Mouse (Mus musculus) kidney, embryonic 16.5 days (tissue): Measurements from ENCODE around the gene Crtc2. TPM values are rescaled to one million over a fixed set of nuclear protein-coding genes. Genes with fewer than 3 reads are reported as not detected.

Source experiments
- ATAC-seq: fragments of 200-750 bp; cut with Nextera tagmentation; 2 replicates; pipeline ENCODE4 v1.8.0; 2017; ENCODE audit warnings: moderate TSS enrichment; ENCODE audit not compliant: low FRiP score, low TSS enrichment
- H3K27ac ChIP-seq: fragments of 300-500 bp; sonication (generic); 2 replicates; pipeline ENCODE4 v1.5.1; 2014; ENCODE audit warnings: low read length
- H3K27me3 ChIP-seq: fragments of 300-500 bp; sonication (generic); 2 replicates; pipeline ENCODE4 v1.6.1; 2014; ENCODE audit warnings: low read length, control low read depth, mixed read lengths; ENCODE audit not compliant: insufficient read depth
- H3K36me3 ChIP-seq: fragments of 300-500 bp; sonication (generic); 2 replicates; pipeline ENCODE4 v1.6.1; 2014; ENCODE audit warnings: low read length, control low read depth, mixed read lengths; ENCODE audit not compliant: insufficient read depth
- H3K4me1 ChIP-seq: fragments of 300-500 bp; sonication (generic); 2 replicates; pipeline ENCODE4 v1.6.1; 2014; ENCODE audit warnings: low read length, control low read depth, mixed read lengths; ENCODE audit not compliant: insufficient read depth
- H3K4me2 ChIP-seq: fragments of 300-500 bp; sonication (generic); replicated peaks from 2 replicates; pipeline ENCODE4 v1.6.1; 2014; ENCODE audit warnings: low read depth, low read length
- H3K4me3 ChIP-seq: fragments of 300-500 bp; sonication (generic); 2 replicates; pipeline ENCODE4 v1.5.1; 2014; ENCODE audit warnings: mild to moderate bottlenecking, low read length
- H3K9ac ChIP-seq: fragments of 300-500 bp; sonication (generic); replicated peaks from 2 replicates; pipeline ENCODE4 v1.6.1; 2014; ENCODE audit warnings: low read length
- H3K9me3 ChIP-seq: fragments of 300-500 bp; sonication (generic); 2 replicates; pipeline ENCODE4 v1.6.1; 2016; ENCODE audit warnings: low read length, control low read depth
- WGBS: fragments of 180-500 bp; shearing (Covaris S2); extraction: QIAGEN DNeasy Blood & Tissue Kit; methylation state at CpG from one replicate; pipeline ENCODE4 v1.1.7; 2014; 5-methylcytosine and 5-hydroxymethylcytosine counted together
- microRNA-seq: library from miRNA; unstranded; fragments of <30 nt; microRNA quantifications from one replicate; pipeline ENCODE4, GENCODE M21; 2016
- polyA plus RNA-seq: library from polyadenylated mRNA; unstranded; fragments of >200 nt; fragmentation: Nextera tagmentation; extraction: Ambion mirVana; gene quantifications from 2 replicates; pipeline ENCODE4 v1.2.1, GENCODE M21; 2015

Crtc2 gene
- polyA plus RNA-seq, 1 experiment from 2014 or later = 24.8 TPM

DNA sequence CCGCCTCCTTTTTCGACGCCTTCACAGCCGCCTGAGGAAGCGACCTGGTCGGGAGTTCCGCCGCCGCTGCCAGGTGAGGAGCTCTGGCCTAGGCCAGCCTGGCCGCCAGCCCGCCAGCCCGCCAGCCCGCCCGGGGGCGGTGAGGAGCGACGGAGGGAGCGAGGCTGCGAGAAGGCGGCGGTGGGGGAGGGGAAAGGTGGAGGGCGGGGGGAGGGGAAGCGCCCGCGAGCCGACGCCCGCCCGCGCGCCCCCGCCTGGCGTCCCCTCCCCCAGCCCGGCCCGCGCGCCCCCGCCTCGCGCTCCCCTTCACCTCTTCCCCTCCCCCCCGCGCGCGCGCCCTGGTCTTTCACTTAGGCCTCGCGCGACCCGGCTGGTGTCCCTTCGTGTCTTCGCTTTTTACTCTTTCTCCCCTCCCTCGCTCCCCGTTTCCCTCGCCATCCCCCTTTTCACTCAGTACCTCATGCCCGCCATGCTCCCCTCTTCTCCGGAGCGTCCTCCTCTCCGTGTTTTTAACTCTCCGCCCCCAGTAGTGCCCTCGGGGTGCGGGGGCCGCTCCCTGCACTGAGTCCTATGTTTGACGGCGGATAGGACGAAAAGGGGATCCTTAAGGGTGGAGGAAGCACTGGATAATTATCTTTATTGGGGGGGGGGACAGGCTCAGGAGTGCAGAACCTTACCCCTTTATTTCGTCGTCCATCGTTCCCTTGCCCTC, 39.5 kb downstream of the Crtc2 start:
- WGBS = 1% methylated on average over 19 of the region's 68 CpGs
- peak overlapping the region; percentile 66 for H3K4me2 ChIP-seq
- no peaks in the 10 kb centered on the region for H3K36me3 ChIP-seq
- H3K9ac ChIP-seq = peak overlapping the region; percentile 92
- H3K9me3 ChIP-seq = no peaks in the 10 kb centered on the region
- H3K27ac ChIP-seq = peak overlapping the region; percentile 96
- peak overlapping the region; percentile 95 for H3K4me3 ChIP-seq
- peak; percentile 1; the same call in 1 of the 2 replicates for ATAC-seq
- peaks cover 21% of the 10 kb centered on the region for H3K4me1 ChIP-seq
- no peaks in the 10 kb centered on the region for H3K27me3 ChIP-seq

DNA sequence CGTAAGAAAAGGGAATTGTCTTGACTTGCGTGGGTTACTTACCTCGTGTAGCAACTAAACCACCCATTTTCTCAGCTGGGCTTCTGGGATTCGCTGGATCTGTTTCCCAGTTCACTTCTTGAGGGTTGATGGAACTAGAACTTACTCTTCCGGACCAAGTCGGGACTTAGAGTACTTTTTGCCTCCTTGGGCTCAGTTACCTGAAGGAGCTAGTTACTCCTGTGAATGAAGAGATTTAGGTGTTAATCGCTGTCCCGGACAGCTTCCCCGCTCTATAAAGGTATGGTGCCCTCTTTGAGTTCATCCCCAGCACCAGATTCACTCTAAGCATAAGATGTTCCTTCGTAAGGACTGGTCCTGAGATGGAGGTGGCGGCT, 40.1 kb downstream of the Crtc2 start:
- peak overlapping the region; percentile 96 for H3K27ac ChIP-seq
- H3K9ac ChIP-seq = peak overlapping the region; percentile 92
- peaks cover 21% of the 10 kb centered on the region for H3K4me1 ChIP-seq
- no peak for ATAC-seq
- H3K36me3 ChIP-seq = no peaks in the 10 kb centered on the region
- H3K4me2 ChIP-seq = peak overlapping the region; percentile 66
- WGBS = 3% methylated on average over 11 of the region's 11 CpGs
- H3K4me3 ChIP-seq = peak overlapping the region; percentile 95
- H3K9me3 ChIP-seq = no peaks in the 10 kb centered on the region
- no peaks in the 10 kb centered on the region for H3K27me3 ChIP-seq

DNA sequence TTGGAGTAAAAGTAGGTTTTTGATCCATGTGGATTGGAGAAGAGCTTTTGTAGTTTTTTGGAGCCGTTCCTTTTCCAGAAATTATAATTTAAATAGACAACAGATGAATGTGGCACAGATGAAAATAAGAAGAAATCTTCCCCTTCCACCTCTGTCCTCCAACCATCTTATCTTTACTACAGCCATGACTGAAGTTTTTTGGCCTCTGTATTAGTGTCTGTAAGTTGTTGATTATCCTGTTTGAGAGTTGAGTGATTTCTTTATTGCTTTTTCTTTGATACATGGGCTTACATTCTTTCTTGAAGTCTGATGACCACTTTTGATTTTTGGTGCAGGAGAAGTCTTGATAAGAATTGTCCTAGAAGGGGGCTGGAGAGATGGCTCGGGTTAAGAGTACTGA, 40.7 kb downstream of the Crtc2 start:
- no peak for ATAC-seq
- Histone ChIP-seq H3K4me3 (peak overlapping the region; percentile 95), H3K36me3 (no peaks in the 10 kb centered on the region), H3K9ac (peak overlapping the region; percentile 92), H3K4me2 (peak overlapping the region; percentile 66), H3K27me3 (no peaks in the 10 kb centered on the region), H3K27ac (no peak overlapping the region), H3K4me1 (peaks cover 21% of the 10 kb centered on the region), H3K9me3 (no peaks in the 10 kb centered on the region)
- WGBS = 67% methylated on average over 2 of the region's 2 CpGs

DNA sequence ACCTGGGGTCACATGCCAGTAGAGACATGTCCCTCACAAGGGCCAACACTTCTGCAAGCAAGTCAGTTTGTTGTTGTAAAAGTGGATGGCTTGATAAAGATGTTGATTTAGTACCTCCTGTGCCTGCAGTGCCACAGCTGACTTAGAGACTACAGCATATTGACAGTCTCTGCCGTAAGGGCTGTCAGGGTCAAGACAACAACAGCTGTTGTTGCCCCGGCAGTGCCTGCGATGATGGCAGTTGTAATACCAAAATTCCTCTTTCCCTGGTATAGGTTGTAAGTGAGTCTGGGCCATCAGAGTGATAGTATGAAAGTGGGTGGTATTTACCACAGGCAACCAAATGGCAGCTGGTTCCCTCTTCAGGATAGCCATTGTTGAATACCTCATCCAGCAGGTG, 51.8 kb downstream of the Crtc2 start:
- Histone ChIP-seq H3K4me1 (peaks cover 11% of the 10 kb centered on the region), H3K27ac (no peak overlapping the region), H3K4me2 (no peak overlapping the region), H3K9ac (no peak overlapping the region), H3K4me3 (no peak overlapping the region), H3K36me3 (no peaks in the 10 kb centered on the region), H3K9me3 (no peaks in the 10 kb centered on the region), H3K27me3 (no peaks in the 10 kb centered on the region)
- WGBS = 68% methylated on average over 3 of the region's 3 CpGs
- no peak for ATAC-seq

DNA sequence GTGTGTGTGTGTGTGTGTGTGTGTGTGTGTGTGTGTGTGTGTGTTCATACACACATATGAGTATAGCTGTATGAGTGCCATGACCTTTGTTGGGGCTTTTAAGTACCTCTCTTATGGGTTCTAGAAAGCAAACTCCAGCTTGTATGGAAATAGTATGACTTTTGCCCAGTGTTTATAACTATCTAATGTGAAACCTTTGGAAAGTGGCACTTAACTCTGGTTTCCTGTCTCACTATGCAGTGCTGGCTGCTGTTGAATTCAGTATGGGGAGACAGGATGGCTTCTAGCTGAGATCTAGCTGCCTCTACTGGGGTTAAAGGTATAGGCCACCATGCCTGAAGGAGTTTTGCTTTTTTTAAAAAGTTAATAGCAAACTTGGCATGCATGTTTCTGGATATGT, 55.6 kb downstream of the Crtc2 start:
- Histone ChIP-seq H3K4me1 (peaks cover 11% of the 10 kb centered on the region), H3K27ac (no peak overlapping the region), H3K9me3 (no peaks in the 10 kb centered on the region), H3K4me3 (no peak overlapping the region), H3K36me3 (no peaks in the 10 kb centered on the region), H3K4me2 (no peak overlapping the region), H3K27me3 (no peaks in the 10 kb centered on the region), H3K9ac (no peak overlapping the region)
- no peak for ATAC-seq

DNA sequence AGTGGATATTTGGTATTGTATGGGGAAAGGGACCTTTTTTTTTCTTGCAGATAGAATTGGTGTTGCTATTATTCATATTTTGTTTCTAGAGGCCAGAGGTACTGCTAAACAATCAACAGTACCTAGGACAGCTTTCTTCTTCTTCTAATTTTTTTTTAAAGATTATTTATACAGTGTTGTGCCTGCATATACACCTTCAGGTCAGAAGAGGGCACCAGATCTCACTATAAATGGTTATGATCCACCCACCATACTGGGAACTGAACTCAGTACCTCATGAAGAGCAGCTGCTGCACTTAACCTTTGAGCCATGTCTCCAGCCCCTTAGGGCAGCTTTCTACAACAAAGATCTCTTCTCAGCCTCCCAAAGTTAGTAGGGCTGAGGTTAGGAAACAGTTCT, 59.4 kb downstream of the Crtc2 start:
- no peaks in the 10 kb centered on the region for H3K36me3 ChIP-seq
- no peak overlapping the region for H3K4me3 ChIP-seq
- H3K9me3 ChIP-seq = no peaks in the 10 kb centered on the region
- no peak overlapping the region for H3K9ac ChIP-seq
- H3K4me2 ChIP-seq = no peak overlapping the region
- H3K4me1 ChIP-seq = peaks cover 11% of the 10 kb centered on the region
- H3K27me3 ChIP-seq = no peaks in the 10 kb centered on the region
- no peak overlapping the region for H3K27ac ChIP-seq
- ATAC-seq = no peak

Small RNA genes within 50 kb of the gene (microRNA-seq; reads per million reads assigned to microRNA genes)
- not detected for gene Mir7012

Other genes starting within 250 kb of the Crtc2 start
- gene 4933434E20Rik, start 202.5 kb upstream of the Crtc2 start, polyA plus RNA-seq = 184 and 187 TPM in 2 replicates
- 152 and 198 TPM in 2 replicates for gene Ubap2l, start 201.5 kb upstream of the Crtc2 start, polyA plus RNA-seq
- 543 and 583 TPM in 2 replicates for gene Tpm3, start 181.5 kb upstream of the Crtc2 start, polyA plus RNA-seq
- gene Nup210l, start 150.0 kb upstream of the Crtc2 start, polyA plus RNA-seq = 0.36 and 0.60 TPM in 2 replicates
- gene Rps27, start 40.5 kb upstream of the Crtc2 start, polyA plus RNA-seq = 1,193 and 1,390 TPM in 2 replicates
- 37.2 and 42.6 TPM in 2 replicates for gene Rab13, start 40.5 kb upstream of the Crtc2 start, polyA plus RNA-seq
- 103 and 105 TPM in 2 replicates for gene Jtb, start 22.6 kb upstream of the Crtc2 start, polyA plus RNA-seq
- gene Creb3l4, start 10.7 kb upstream of the Crtc2 start, polyA plus RNA-seq = 6.5 and 6.8 TPM in 2 replicates
- gene Slc39a1, start 6.0 kb upstream of the Crtc2 start, polyA plus RNA-seq = 108 and 114 TPM in 2 replicates
- gene Dennd4b, start 11.0 kb downstream of the Crtc2 start, polyA plus RNA-seq = 3.7 and 4.7 TPM in 2 replicates
- gene Gatad2b, start 39.0 kb downstream of the Crtc2 start, polyA plus RNA-seq = 11.3 and 15.4 TPM in 2 replicates
- gene Slc27a3, start 135.8 kb downstream of the Crtc2 start, polyA plus RNA-seq = 15.7 and 18.3 TPM in 2 replicates
- gene Ints3, start 179.5 kb downstream of the Crtc2 start, polyA plus RNA-seq = 32.7 and 33.3 TPM in 2 replicates
- gene Npr1, start 211.7 kb downstream of the Crtc2 start, polyA plus RNA-seq = 20.0 and 20.5 TPM in 2 replicates
- gene Ilf2, start 222.0 kb downstream of the Crtc2 start, polyA plus RNA-seq = 219 and 223 TPM in 2 replicates
- 73.9 and 80.1 TPM in 2 replicates for gene Snapin, start 236.9 kb downstream of the Crtc2 start, polyA plus RNA-seq